Mouse (Mus musculus) MEL (cell line): Measurements from ENCODE around the gene 3110082I17Rik. TPM values are rescaled to one million over a fixed set of nuclear protein-coding genes. Genes with fewer than 3 reads are reported as not detected.
"Not testable (repeated sequence)": the region's sequence is repeated elsewhere in the genome, so short reads cannot be mapped to it uniquely, and the experiment has no call there.

ENCODE experiments used
- DNase-seq: peaks from one replicate; pipeline ENCODE4 v3.0.0; 2011; ENCODE audit warnings: low read depth, low spot score
- H3K27ac ChIP-seq: 2 replicates; pipeline ENCODE4 v1.5.1; 2012; ENCODE audit warnings: low read depth, mild to moderate bottlenecking, control low read depth, low read length, moderate library complexity; ENCODE audit not compliant: control insufficient read depth
- H3K27me3 ChIP-seq, 2 experiments: fragments of 150-350 bp in 1 of 2; sonication (generic) in 1 of 2; 2 replicates each; pipeline ENCODE4 v1.6.1; 2012; ENCODE audit warnings: low read length in 2 of 2, mild to moderate bottlenecking in 2 of 2, improper control_type of control experiment in 1 of 2, moderate library complexity in 1 of 2; ENCODE audit not compliant: insufficient read depth in 2 of 2, control insufficient read depth in 1 of 2
- H3K36me3 ChIP-seq, 2 experiments: 2 replicates each; pipeline ENCODE4 v1.6.1; 2012 to 2014; ENCODE audit warnings: low read length in 2 of 2, improper control_type of control experiment in 1 of 2, inconsistent platforms in 1 of 2, mild to moderate bottlenecking in 1 of 2; ENCODE audit not compliant: insufficient read depth in 2 of 2, control insufficient read depth in 1 of 2
- H3K4me1 ChIP-seq, 2 experiments: fragments of 150-350 bp in 1 of 2; sonication (generic) in 1 of 2; 2 replicates each; pipeline ENCODE4 v1.6.1; 2012; ENCODE audit warnings: low read length in 2 of 2, improper control_type of control experiment in 1 of 2, mild to moderate bottlenecking in 1 of 2; ENCODE audit not compliant: insufficient read depth in 2 of 2, control insufficient read depth in 1 of 2
- H3K4me3 ChIP-seq, 2 experiments: fragments of 150-350 bp in 1 of 2; sonication (generic) in 1 of 2; 2 replicates each; pipeline ENCODE4 v1.5.1; 2012; ENCODE audit warnings: low read depth in 2 of 2, low read length in 2 of 2, mild to moderate bottlenecking in 2 of 2, moderate library complexity in 2 of 2, control low read depth in 1 of 2, improper control_type of control experiment in 1 of 2; ENCODE audit not compliant: control insufficient read depth in 1 of 2, insufficient read depth in 1 of 2
- H3K79me2 ChIP-seq: 2 replicates; pipeline ENCODE4 v1.6.1; 2012; ENCODE audit warnings: mild to moderate bottlenecking, low read length, moderate library complexity; ENCODE audit not compliant: control insufficient read depth, poor library complexity, insufficient read depth
- H3K9ac ChIP-seq: 2 replicates; pipeline ENCODE4 v1.6.1; 2012; ENCODE audit warnings: low read depth, mild to moderate bottlenecking, control low read depth, low read length, moderate library complexity; ENCODE audit not compliant: control insufficient read depth, poor library complexity, severe bottlenecking
- H3K9me3 ChIP-seq: fragments of 150-350 bp; sonication (generic); replicated peaks from 2 replicates; pipeline ENCODE4 v1.6.1; 2012; ENCODE audit warnings: mild to moderate bottlenecking, low read length, improper control_type of control experiment, moderate library complexity; ENCODE audit not compliant: insufficient read depth
- CTCF ChIP-seq, 3 experiments: IDR thresholded peaks in 2 of 3; conservative IDR thresholded peaks in 1 of 3; 2 replicates each; pipeline ENCODE4 v1.5.1; 2011 to 2012; ENCODE audit warnings: low read length in 3 of 3, low read depth in 2 of 3, mild to moderate bottlenecking in 2 of 3, improper control_type of control experiment in 1 of 3, inconsistent platforms in 1 of 3, mixed read lengths in 1 of 3, moderate library complexity in 1 of 3; ENCODE audit not compliant: control insufficient read depth in 1 of 3, insufficient read depth in 1 of 3, poor library complexity in 1 of 3, severe bottlenecking in 1 of 3
- EP300 ChIP-seq, 2 experiments: IDR thresholded peaks; 2 replicates each; pipeline ENCODE4 v1.6.1; 2011; ENCODE audit warnings: improper control_type of control experiment in 2 of 2, low read length in 2 of 2, low read depth in 1 of 2, mild to moderate bottlenecking in 1 of 2
- KAT2A ChIP-seq: conservative IDR thresholded peaks from 2 replicates; pipeline ENCODE4 v1.6.1; 2012; ENCODE audit warnings: low read depth, low read length, improper control_type of control experiment, inconsistent platforms
- MYB ChIP-seq: IDR thresholded peaks from 2 replicates; pipeline ENCODE4 v1.6.1; 2011; ENCODE audit warnings: mild to moderate bottlenecking, low read depth, low read length, improper control_type of control experiment
- POLR2AphosphoS5 ChIP-seq: IDR thresholded peaks from 2 replicates; pipeline ENCODE4 v1.6.1; 2012; ENCODE audit warnings: low read depth, borderline replicate concordance, mild to moderate bottlenecking, inconsistent platforms, low read length, moderate library complexity, mixed read lengths
- SMC3 ChIP-seq: IDR thresholded peaks from 2 replicates; pipeline ENCODE4 v1.6.1; 2011; ENCODE audit warnings: low read depth, low read length, improper control_type of control experiment
- TBP ChIP-seq: IDR thresholded peaks from 2 replicates; pipeline ENCODE4 v1.8.0; 2011; ENCODE audit warnings: low read depth, low read length, improper control_type of control experiment
- USF2 ChIP-seq, 2 experiments: IDR thresholded peaks; 2 replicates each; pipeline ENCODE4 v1.6.1; 2011 to 2012; ENCODE audit warnings: improper control_type of control experiment in 2 of 2, low read length in 2 of 2, borderline replicate concordance in 1 of 2, inconsistent platforms in 1 of 2, low read depth in 1 of 2, mild to moderate bottlenecking in 1 of 2; ENCODE audit not compliant: insufficient read depth in 1 of 2
- polyA plus RNA-seq, 2 experiments: library from polyadenylated mRNA; stranded (reverse) in 1 of 2; unstranded in 1 of 2; fragments of >175 nt in 1 of 2; fragments of >200 nt in 1 of 2; gene quantifications; 2 replicates each; pipeline versions ENCODE4 v1.2.1 to v1.2.4; 2012; ENCODE audit warnings: low replicate concordance in 2 of 2, low read depth in 1 of 2; ENCODE audit not compliant: insufficient read length in 2 of 2, insufficient read depth in 1 of 2, missing spikeins in 1 of 2
- total RNA-seq: library from RNA; depleted of rRNA; stranded (reverse); fragments of 300-350 nt; gene quantifications from 2 replicates; pipeline ENCODE4 v1.2.3, GENCODE M21; 2012

3110082I17Rik gene
- total and polyA plus RNA-seq, 3 experiments, result 58.1 to 79.5 TPM; not detected in 1

DNA sequence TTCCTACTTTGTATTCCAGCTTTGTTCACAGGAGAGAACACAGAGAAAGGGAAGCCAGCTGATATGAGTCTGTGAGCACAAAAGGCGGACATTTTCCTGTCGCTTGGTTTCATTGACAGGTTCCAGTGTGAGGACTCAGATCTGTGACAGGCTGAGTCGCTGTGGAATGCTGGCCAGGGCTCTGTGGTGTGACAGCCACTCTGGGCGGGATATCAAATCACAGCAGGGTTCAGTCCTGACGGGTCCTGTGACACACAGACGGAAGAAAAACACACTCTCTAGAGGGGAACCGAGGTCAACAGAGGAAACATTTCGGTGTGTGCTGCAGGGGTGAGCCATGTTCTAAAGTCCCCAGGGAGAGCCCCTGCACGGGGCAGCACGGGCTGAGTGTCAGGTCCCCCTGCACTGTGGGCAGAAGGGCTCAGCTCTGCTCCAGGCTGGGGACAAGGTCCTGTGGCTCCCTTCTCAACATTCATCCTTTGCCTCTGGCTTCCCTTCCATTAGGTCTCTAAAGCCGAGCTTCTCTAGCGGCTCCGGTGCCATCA lies 122.4 kb downstream of the 3110082I17Rik start:
- H3K9me3 ChIP-seq, result no peaks in the 10 kb centered on the region
- peaks cover 2% of the 10 kb centered on the region; the same call in 1 of the 2 replicates for H3K79me2 ChIP-seq
- no peaks in the 10 kb centered on the region for H3K4me1 ChIP-seq
- no peak for DNase-seq
- no peak overlapping the region for H3K4me3 ChIP-seq
- TF ChIP-seq USF2 (IDR thresholded peaks at IDR 0.05; ENCODE audit: borderline replicate concordance in 1 of 2, insufficient read depth in 1 of 2, low read depth in 1 of 2, low read length in 2 of 2) (no peak), EP300 (IDR thresholded peaks at IDR 0.05; ENCODE audit: low read depth in 1 of 2, low read length in 2 of 2) (no peak)
- no peaks in the 10 kb centered on the region for H3K27me3 ChIP-seq
- no peaks in the 10 kb centered on the region; a peak in 1 of 4 replicates for H3K36me3 ChIP-seq
- H3K9ac ChIP-seq, result no peak overlapping the region
- no peak overlapping the region for H3K27ac ChIP-seq

DNA sequence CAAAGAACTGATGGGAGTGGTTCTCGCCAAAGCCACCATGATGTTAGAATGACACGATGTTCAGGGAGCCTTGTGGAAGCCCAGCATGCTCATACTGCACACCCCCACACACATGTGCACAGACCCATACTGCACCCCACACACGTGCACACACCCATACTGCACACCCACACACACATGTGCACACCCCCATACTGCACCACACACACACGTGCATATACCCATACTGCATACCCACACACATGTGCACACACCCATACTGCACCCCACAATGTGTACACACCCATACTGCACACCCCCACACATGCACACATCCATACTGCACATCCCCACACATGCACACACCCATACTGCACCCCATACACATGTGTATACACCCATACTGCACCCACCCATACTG lies 124.7 kb downstream of the 3110082I17Rik start:
- H3K4me1 ChIP-seq, result no peaks in the 10 kb centered on the region
- no peak overlapping the region for H3K27ac ChIP-seq
- H3K9ac ChIP-seq, result no peak overlapping the region
- DNase-seq, result no peak
- no peaks in the 10 kb centered on the region for H3K79me2 ChIP-seq
- no peak overlapping the region for H3K4me3 ChIP-seq
- no peaks in the 10 kb centered on the region; a peak in 1 of 4 replicates for H3K36me3 ChIP-seq
- H3K27me3 ChIP-seq, result no peaks in the 10 kb centered on the region
- H3K9me3 ChIP-seq, result no peaks in the 10 kb centered on the region
- peak; percentile 91; the same call in 1 of the 2 replicates for TF ChIP-seq POLR2AphosphoS5
- TF ChIP-seq MYB, result no peak
- no peak for TF ChIP-seq KAT2A
- TF ChIP-seq TBP, result no peak

DNA sequence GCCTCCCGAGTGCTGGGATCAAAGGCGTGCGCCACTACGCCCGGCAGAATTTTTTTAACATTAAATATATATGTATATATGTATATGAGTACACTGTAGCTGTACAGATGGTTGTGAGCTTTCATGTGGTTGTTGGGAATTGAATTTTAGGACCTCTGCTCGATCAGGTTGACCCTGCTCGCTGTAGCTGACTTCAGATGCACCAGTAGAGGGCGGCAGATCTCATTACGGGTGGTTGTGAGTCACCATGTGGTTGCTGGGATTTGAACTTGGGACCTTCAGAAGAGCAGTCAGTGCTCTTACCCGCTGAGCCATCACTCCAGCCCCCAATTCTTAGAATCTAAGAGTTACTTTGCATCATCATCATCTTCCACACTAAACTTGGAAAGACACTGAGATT lies 125.9 kb downstream of the 3110082I17Rik start:
- TF ChIP-seq SMC3 (peak; percentile 11; the same call in 1 of the 2 replicates), CTCF (IDR thresholded peaks at IDR 0.05 in 2 of 3, conservative IDR thresholded peaks at IDR 0.05 in 1 of 3; ENCODE audit: control insufficient read depth in 1 of 3, insufficient read depth in 1 of 3, low read depth in 2 of 3, low read length in 3 of 3, poor library complexity in 1 of 3, severe bottlenecking in 1 of 3) (peak in 2 of 3 experiments; percentile 35 to 52; a peak in 4 of 6 replicates)
- peak; percentile 35 for DNase-seq
- H3K4me1 ChIP-seq, H3K4me3 ChIP-seq, H3K9me3 ChIP-seq, H3K79me2 ChIP-seq, H3K27me3 ChIP-seq, H3K27ac ChIP-seq, H3K36me3 ChIP-seq, H3K9ac ChIP-seq: not testable (repeated sequence)
